16 mouse cellular contexts compared by ENCODE assay signal in genomic region chr2:20209359-20209758, GRCm38 (mm10).
"Had no signal": no experiment of that assay in that cellular context is flagged by ENCODE, and none has a peak within 500 bp of the region (broad histone marks: within the 10 kb centered on the region; RNA-seq: fewer than 3 reads in every experiment).

No protein-coding gene starts in this region.

- H3K9me3 ChIP-seq: kidney, embryonic 15.5 days; limb, embryonic 12.5 days; limb, embryonic 15.5 days; midbrain, embryonic 12.5 days; neural tube, embryonic 13.5 days had no signal

- H3K4me3 ChIP-seq: kidney, embryonic 15.5 days; limb, embryonic 12.5 days; limb, embryonic 15.5 days; midbrain, embryonic 12.5 days; myocyte; neural tube, embryonic 13.5 days had no signal

- DNase-seq: kidney, postnatal 14 days; kidney, postnatal 4 days; left cerebral cortex, postnatal 4 days; liver, postnatal 0 days; lung, embryonic 14.5 days; thymus, adult 18-20 months; thymus, postnatal 4 days had no signal

- H3K4me2 ChIP-seq: kidney, embryonic 15.5 days; limb, embryonic 12.5 days; limb, embryonic 15.5 days; liver, embryonic 11.5 days; lung, embryonic 14.5 days; midbrain, embryonic 12.5 days; neural tube, embryonic 13.5 days had no signal

- H3K27me3 ChIP-seq: kidney, embryonic 15.5 days; limb, embryonic 12.5 days; limb, embryonic 15.5 days; midbrain, embryonic 12.5 days; neural tube, embryonic 13.5 days had no signal

- H3K36me3 ChIP-seq: kidney, embryonic 15.5 days; limb, embryonic 12.5 days; limb, embryonic 15.5 days; midbrain, embryonic 12.5 days; neural tube, embryonic 13.5 days had no signal

- H3K27ac ChIP-seq: kidney, embryonic 15.5 days; limb, embryonic 12.5 days; limb, embryonic 15.5 days; liver, embryonic 14.5 days; macrophage; midbrain, embryonic 12.5 days; neural tube, embryonic 13.5 days had no signal

- H3K9ac ChIP-seq: kidney, embryonic 15.5 days; limb, embryonic 12.5 days; limb, embryonic 15.5 days; liver, embryonic 14.5 days; liver, postnatal 0 days; lung, embryonic 14.5 days; midbrain, embryonic 12.5 days; neural tube, embryonic 13.5 days had no signal

- H3K4me1 ChIP-seq: kidney, embryonic 15.5 days; limb, embryonic 12.5 days; limb, embryonic 15.5 days; midbrain, embryonic 12.5 days; neural tube, embryonic 13.5 days had no signal
